Mouse (Mus musculus) heart, postnatal 14 days (tissue): ENCODE data around the gene Atp5g2. TPM values are rescaled to one million over a fixed set of nuclear protein-coding genes. Genes with fewer than 3 reads are reported as not detected.

Source experiments
- DNase-seq, 2 experiments: peaks; one replicate each; pipeline ENCODE4 v3.0.0; 2021 to 2022
- intact Hi-C: fragments of 180-260 bp; cut with DNase I; formaldehyde crosslinking; loops from one replicate; pipeline ENCODE4 v1.15.1; 2025
- long read RNA-seq, 2 experiments: library from polyadenylated mRNA; stranded (forward); transcript quantifications; one replicate each; pipeline ENCODE4 v2.0.0; 2021
- total RNA-seq, 2 experiments: library from RNA; stranded (reverse); gene quantifications; 2 replicates each; pipeline ENCODE4 v1.2.3; 2021

Atp5g2 gene
- 10 to 100 TPM; 22.8 to 37.2 TPM for total RNA-seq
- long read RNA-seq, experiment 1, transcript Atp5g2-202 (5 exons, 731 nt): major isoform, 101 of 135 reads
- long read RNA-seq, experiment 1, partial matches to known transcripts: 1 of 135 reads
- long read RNA-seq, experiment 1, other reads (novel, unspliced or antisense): 33 of 135 reads
- long read RNA-seq, experiment 2, transcript Atp5g2-202 (5 exons, 731 nt): major isoform, 67 of 150 reads
- long read RNA-seq, experiment 2, partial matches to known transcripts: 0 of 150 reads
- long read RNA-seq, experiment 2, other reads (novel, unspliced or antisense): 82 of 150 reads

GRCm38 (mm10) chr15:102672215-102673071 lies at the start of gene Atp5g2:
Atp5g2 (minus strand) TSS chr15:102672352.
- intact Hi-C loops: no loop called here
- peak; percentile 35 to 54 for DNase-seq

GRCm38 (mm10) chr15:102721016-102721898 lies 49.1 kb upstream of the Atp5g2 start:
- no peak for DNase-seq

GRCm38 (mm10) chr15:102716132-102716531 lies 44.0 kb upstream of the Atp5g2 start:
- peak; percentile 24 to 49 for DNase-seq

More at GRCm38 (mm10) chr15:102721016-102721898, 49.1 kb upstream of the Atp5g2 start:
- intact Hi-C loops: no loop called here

GRCm38 (mm10) chr15:102707736-102708269 lies 35.7 kb upstream of the Atp5g2 start:
- intact Hi-C loops: no loop called here
- DNase-seq: no peak

More at GRCm38 (mm10) chr15:102716132-102716531, 44.0 kb upstream of the Atp5g2 start:
- intact Hi-C loops: no loop called here

- intact Hi-C loops: no loop called here
- no peak for DNase-seq
Measured at GRCm38 (mm10) chr15:102705923-102706503, 33.9 kb upstream of the Atp5g2 start.

GRCm38 (mm10) chr15:102705226-102705894 lies 33.2 kb upstream of the Atp5g2 start:
- intact Hi-C loops: no loop called here
- no peak for DNase-seq

- no peak for DNase-seq
- intact Hi-C loops: no loop called here
Measured at GRCm38 (mm10) chr15:102704806-102705205, 32.7 kb upstream of the Atp5g2 start.

- DNase-seq: no peak
- intact Hi-C loops: no loop called here
Measured at GRCm38 (mm10) chr15:102702972-102703371, 30.8 kb upstream of the Atp5g2 start.

- peak; percentile 82 to 87 for DNase-seq
- intact Hi-C loops: loop anchor here (1.0 kb wide), 1 partner anchor 44 kb away; no protein-coding TSS in a partner anchor
Measured at GRCm38 (mm10) chr15:102698193-102698592, 26.0 kb upstream of the Atp5g2 start.

GRCm38 (mm10) chr15:102696899-102697298 lies 24.7 kb upstream of the Atp5g2 start:
- no peak for DNase-seq
- intact Hi-C loops: no loop called here

- DNase-seq: peak; percentile 29 to 56
Measured at GRCm38 (mm10) chr15:102693600-102693999, 21.4 kb upstream of the Atp5g2 start.

GRCm38 (mm10) chr15:102692991-102693411 lies 20.8 kb upstream of the Atp5g2 start:
- intact Hi-C loops: no loop called here
- peak; percentile 75 to 76 for DNase-seq

More at GRCm38 (mm10) chr15:102693600-102693999, 21.4 kb upstream of the Atp5g2 start:
- intact Hi-C loops: no loop called here

- intact Hi-C loops: no loop called here
- DNase-seq: no peak
Measured at GRCm38 (mm10) chr15:102692321-102692804, 20.2 kb upstream of the Atp5g2 start.

GRCm38 (mm10) chr15:102685791-102686190 lies 13.6 kb upstream of the Atp5g2 start:
- DNase-seq: no peak
- intact Hi-C loops: no loop called here

GRCm38 (mm10) chr15:102683670-102684069 lies 11.5 kb upstream of the Atp5g2 start:
- DNase-seq: no peak
- intact Hi-C loops: no loop called here

- intact Hi-C loops: no loop called here
- DNase-seq: no peak
Measured at GRCm38 (mm10) chr15:102676345-102676744, 4.2 kb upstream of the Atp5g2 start.

- DNase-seq: peak; percentile 47 to 64
- intact Hi-C loops: no loop called here
Measured at GRCm38 (mm10) chr15:102673548-102673947, 1.4 kb upstream of the Atp5g2 start.

GRCm38 (mm10) chr15:102671721-102672214 lies 384 bp downstream of the Atp5g2 start:
- DNase-seq: peak; percentile 88 to 89
- intact Hi-C loops: loop anchor here (2.0 kb wide), 1 partner anchor 47 kb away; the partner anchor contains the start of genes Atf7 and Gm28047
